Mouse (Mus musculus): ENCODE measurements around the gene Ankle1. TPM values are rescaled to one million over a fixed set of nuclear protein-coding genes. Genes with fewer than 3 reads are reported as not detected.
A peak's percentile ranks its signal among the peaks of the same experiment; 100 is the strongest.

Gene Ankle1
- polyA plus RNA-seq, 1 experiment from 2014 or later, result 39.4 TPM

GRCm38 (mm10) chr8:71441404-71441803, 35.6 kb downstream of the Ankle1 start:
- Histone ChIP-seq H3K4me2 (ENCODE audit: low read depth, low read length) (no peak overlapping the region), H3K9me3 (ENCODE audit: control insufficient read depth, low read length) (no peaks in the 10 kb centered on the region), H3K9ac (ENCODE audit: low read depth, low read length) (no peak overlapping the region), H3K27me3 (replicated peaks; ENCODE audit: control insufficient read depth, insufficient read depth, low read length) (peaks cover 4% of the 10 kb centered on the region; the same call in 1 of the 2 replicates), H3K4me3 (ENCODE audit: low read length) (no peak overlapping the region), H3K27ac (ENCODE audit: low read length) (no peak overlapping the region), H3K36me3 (ENCODE audit: control insufficient read depth, insufficient read depth, low read length) (no peaks in the 10 kb centered on the region), H3K4me1 (ENCODE audit: control insufficient read depth, insufficient read depth, low read length) (no peaks in the 10 kb centered on the region)
- whole genome bisulfite sequencing, result under 1% methylated on average over 7 of the region's 7 CpGs
- no peak for ATAC-seq

- Histone ChIP-seq H3K9me3 (ENCODE audit: control insufficient read depth, low read length) (no peaks in the 10 kb centered on the region), H3K36me3 (ENCODE audit: control insufficient read depth, insufficient read depth, low read length) (no peaks in the 10 kb centered on the region), H3K4me1 (ENCODE audit: control insufficient read depth, insufficient read depth, low read length) (no peaks in the 10 kb centered on the region), H3K9ac (ENCODE audit: low read depth, low read length) (no peak overlapping the region), H3K27me3 (replicated peaks; ENCODE audit: control insufficient read depth, insufficient read depth, low read length) (peaks cover 4% of the 10 kb centered on the region; the same call in 1 of the 2 replicates), H3K27ac (ENCODE audit: low read length) (no peak overlapping the region), H3K4me3 (ENCODE audit: low read length) (no peak overlapping the region), H3K4me2 (ENCODE audit: low read depth, low read length) (no peak overlapping the region)
- WGBS, result 81% methylated on average over 7 of the region's 7 CpGs
- no peak for ATAC-seq
Measured at GRCm38 (mm10) chr8:71445096-71445495, 39.3 kb downstream of the Ankle1 start.

GRCm38 (mm10) chr8:71451337-71451736, 45.5 kb downstream of the Ankle1 start:
- Histone ChIP-seq H3K9me3 (ENCODE audit: control insufficient read depth, low read length) (no peaks in the 10 kb centered on the region), H3K36me3 (ENCODE audit: control insufficient read depth, insufficient read depth, low read length) (no peaks in the 10 kb centered on the region), H3K4me2 (ENCODE audit: low read depth, low read length) (no peak overlapping the region), H3K4me1 (ENCODE audit: control insufficient read depth, insufficient read depth, low read length) (no peaks in the 10 kb centered on the region), H3K27ac (ENCODE audit: low read length) (no peak overlapping the region), H3K27me3 (replicated peaks; ENCODE audit: control insufficient read depth, insufficient read depth, low read length) (no peaks in the 10 kb centered on the region), H3K4me3 (ENCODE audit: low read length) (no peak overlapping the region), H3K9ac (ENCODE audit: low read depth, low read length) (no peak overlapping the region)
- WGBS, result 61% methylated on average over 4 of the region's 4 CpGs
- ATAC-seq, result no peak

GRCm38 (mm10) chr8:71451777-71452176, 46.0 kb downstream of the Ankle1 start:
- H3K9me3 ChIP-seq (ENCODE audit: control insufficient read depth, low read length), result no peaks in the 10 kb centered on the region
- no peak for ATAC-seq
- no peaks in the 10 kb centered on the region for H3K4me1 ChIP-seq (ENCODE audit: control insufficient read depth, insufficient read depth, low read length)
- WGBS, result 44% methylated on average over 11 of the region's 11 CpGs
- no peaks in the 10 kb centered on the region for H3K36me3 ChIP-seq (ENCODE audit: control insufficient read depth, insufficient read depth, low read length)
- H3K4me2 ChIP-seq (ENCODE audit: low read depth, low read length), result no peak overlapping the region
- H3K9ac ChIP-seq (ENCODE audit: low read depth, low read length), result no peak overlapping the region
- no peak overlapping the region for H3K27ac ChIP-seq (ENCODE audit: low read length)
- H3K27me3 ChIP-seq (replicated peaks; ENCODE audit: control insufficient read depth, insufficient read depth, low read length), result no peaks in the 10 kb centered on the region
- H3K4me3 ChIP-seq (ENCODE audit: low read length), result no peak overlapping the region

- Histone ChIP-seq H3K9ac (ENCODE audit: low read depth, low read length) (no peak overlapping the region), H3K36me3 (ENCODE audit: control insufficient read depth, insufficient read depth, low read length) (no peaks in the 10 kb centered on the region), H3K9me3 (ENCODE audit: control insufficient read depth, low read length) (no peaks in the 10 kb centered on the region), H3K4me3 (ENCODE audit: low read length) (no peak overlapping the region), H3K4me2 (ENCODE audit: low read depth, low read length) (no peak overlapping the region), H3K27me3 (replicated peaks; ENCODE audit: control insufficient read depth, insufficient read depth, low read length) (no peaks in the 10 kb centered on the region), H3K4me1 (ENCODE audit: control insufficient read depth, insufficient read depth, low read length) (no peaks in the 10 kb centered on the region), H3K27ac (ENCODE audit: low read length) (no peak overlapping the region)
- 61% methylated on average over 2 of the region's 2 CpGs for WGBS
- no peak for ATAC-seq
Measured at GRCm38 (mm10) chr8:71452669-71453068, 46.9 kb downstream of the Ankle1 start.

GRCm38 (mm10) chr8:71454668-71455067, 48.9 kb downstream of the Ankle1 start:
- Histone ChIP-seq H3K9ac (ENCODE audit: low read depth, low read length) (no peak overlapping the region), H3K4me2 (ENCODE audit: low read depth, low read length) (no peak overlapping the region), H3K4me1 (ENCODE audit: control insufficient read depth, insufficient read depth, low read length) (no peaks in the 10 kb centered on the region), H3K4me3 (ENCODE audit: low read length) (no peak overlapping the region), H3K27me3 (replicated peaks; ENCODE audit: control insufficient read depth, insufficient read depth, low read length) (no peaks in the 10 kb centered on the region), H3K36me3 (ENCODE audit: control insufficient read depth, insufficient read depth, low read length) (no peaks in the 10 kb centered on the region; the same call in 1 of the 2 replicates), H3K27ac (ENCODE audit: low read length) (no peak overlapping the region), H3K9me3 (ENCODE audit: control insufficient read depth, low read length) (no peaks in the 10 kb centered on the region)
- 82% methylated on average over 8 of the region's 8 CpGs for WGBS
- no peak for ATAC-seq

- Histone ChIP-seq H3K27ac (ENCODE audit: low read length) (no peak overlapping the region), H3K4me1 (ENCODE audit: control insufficient read depth, insufficient read depth, low read length) (no peaks in the 10 kb centered on the region), H3K36me3 (ENCODE audit: control insufficient read depth, insufficient read depth, low read length) (peaks cover 7% of the 10 kb centered on the region), H3K4me3 (ENCODE audit: low read length) (no peak overlapping the region), H3K9me3 (ENCODE audit: control insufficient read depth, low read length) (no peaks in the 10 kb centered on the region), H3K4me2 (ENCODE audit: low read depth, low read length) (no peak overlapping the region), H3K9ac (ENCODE audit: low read depth, low read length) (no peak overlapping the region), H3K27me3 (replicated peaks; ENCODE audit: control insufficient read depth, insufficient read depth, low read length) (no peaks in the 10 kb centered on the region)
- WGBS, result 43% methylated on average over 22 of the region's 22 CpGs
- peak; percentile 32; the same call in 1 of the 2 replicates for ATAC-seq
Measured at GRCm38 (mm10) chr8:71456906-71457305, 51.1 kb downstream of the Ankle1 start.

- WGBS, result 82% methylated on average over 20 of the region's 20 CpGs
- no peaks in the 10 kb centered on the region for H3K27me3 ChIP-seq (replicated peaks; ENCODE audit: control insufficient read depth, insufficient read depth, low read length)
- H3K4me1 ChIP-seq (ENCODE audit: control insufficient read depth, insufficient read depth, low read length), result peaks cover 6% of the 10 kb centered on the region; the same call in 1 of the 2 replicates
- H3K27ac ChIP-seq (ENCODE audit: low read length), result no peak overlapping the region
- no peaks in the 10 kb centered on the region for H3K9me3 ChIP-seq (ENCODE audit: control insufficient read depth, low read length)
- no peak overlapping the region for H3K4me3 ChIP-seq (ENCODE audit: low read length)
- no peak overlapping the region for H3K4me2 ChIP-seq (ENCODE audit: low read depth, low read length)
- H3K36me3 ChIP-seq (ENCODE audit: control insufficient read depth, insufficient read depth, low read length), result peaks cover 7% of the 10 kb centered on the region
- ATAC-seq, result no peak
- H3K9ac ChIP-seq (ENCODE audit: low read depth, low read length), result no peak overlapping the region
Measured at GRCm38 (mm10) chr8:71457659-71458270, 52.0 kb downstream of the Ankle1 start.
